Mouse (Mus musculus) kidney, adult 9 months (tissue): ENCODE results near the gene Stx12.
"Not testable (repeated sequence)": the region's sequence is repeated elsewhere in the genome, so short reads cannot be mapped to it uniquely, and the experiment has no call there.

Experiments used
- DNase-seq: peaks from one replicate; pipeline ENCODE4 v3.0.0; 2022

Stx12 gene

DNA sequence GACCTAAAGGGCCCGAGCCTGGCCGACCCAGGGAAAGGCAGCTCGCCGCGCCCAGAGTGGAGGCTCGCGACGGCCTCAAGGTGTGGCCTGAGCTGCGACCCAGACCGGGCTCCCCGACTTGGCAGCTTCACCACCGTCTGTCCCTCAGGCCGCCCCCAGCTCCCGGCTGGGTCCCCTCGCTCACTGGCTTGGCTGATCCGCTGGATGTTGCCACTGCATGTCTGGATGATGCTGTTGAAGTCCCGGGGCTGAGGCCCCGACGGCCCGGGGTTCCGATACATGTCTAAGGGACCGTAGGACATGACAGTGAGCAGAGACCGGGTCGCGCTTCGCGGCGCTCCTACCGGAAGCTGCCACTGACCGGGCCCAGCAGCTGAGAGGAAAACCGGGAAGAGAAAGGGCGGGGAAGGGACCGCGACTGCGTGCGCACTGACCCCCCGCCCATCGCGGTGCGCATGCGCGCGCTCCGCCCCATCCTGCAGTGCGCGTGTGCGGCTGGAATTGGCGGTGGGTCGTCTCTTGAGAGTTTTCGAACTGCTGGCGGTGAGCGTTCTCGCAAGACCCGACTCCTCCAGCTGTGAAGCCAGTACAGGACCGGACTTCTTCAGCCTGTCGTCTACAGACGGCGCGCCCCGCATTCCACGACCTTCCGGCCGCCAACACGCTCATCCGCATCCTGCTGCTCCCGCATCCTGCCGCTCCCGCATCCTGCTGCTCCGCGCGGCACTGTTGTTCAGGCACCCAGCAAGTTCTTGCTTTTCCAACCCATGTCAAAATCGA is at the start of gene Stx12:
Gene Stx12, minus strand, starts transcription at position 446 of the 780 bp plus-strand sequence.
- peak; percentile 91 for DNase-seq

DNA sequence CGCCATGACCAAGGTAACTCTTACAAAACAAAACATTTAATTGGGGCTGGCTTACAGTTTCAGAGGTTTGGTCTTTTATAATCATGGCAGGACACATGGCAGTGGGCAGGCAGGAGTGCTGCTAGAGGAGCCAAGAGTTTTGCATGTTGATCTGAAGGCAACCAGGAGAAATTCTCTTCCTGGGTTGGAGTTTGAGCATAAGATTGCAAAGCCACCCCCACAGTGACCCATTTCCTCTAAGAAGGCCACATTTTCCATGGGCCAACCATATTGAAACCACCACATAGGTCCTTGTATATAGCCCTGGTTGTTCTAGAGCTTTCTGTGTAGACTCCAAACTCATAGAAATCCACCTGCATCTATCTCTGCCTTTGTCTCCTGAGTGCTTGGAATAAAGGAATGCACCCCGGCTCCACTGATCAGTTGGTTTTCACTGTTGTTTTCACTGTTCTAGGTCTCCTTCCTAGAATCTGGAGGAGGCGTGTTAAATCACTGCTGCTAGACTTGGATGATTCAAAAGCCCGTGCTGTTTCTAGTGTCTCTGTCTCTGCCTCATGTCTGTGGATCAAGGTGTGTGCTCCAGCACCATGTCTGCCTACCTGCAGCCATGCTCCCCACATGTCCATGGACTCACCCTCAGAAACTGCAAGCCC is 48.6 kb upstream of the Stx12 start:
- DNase-seq: no peak

DNA sequence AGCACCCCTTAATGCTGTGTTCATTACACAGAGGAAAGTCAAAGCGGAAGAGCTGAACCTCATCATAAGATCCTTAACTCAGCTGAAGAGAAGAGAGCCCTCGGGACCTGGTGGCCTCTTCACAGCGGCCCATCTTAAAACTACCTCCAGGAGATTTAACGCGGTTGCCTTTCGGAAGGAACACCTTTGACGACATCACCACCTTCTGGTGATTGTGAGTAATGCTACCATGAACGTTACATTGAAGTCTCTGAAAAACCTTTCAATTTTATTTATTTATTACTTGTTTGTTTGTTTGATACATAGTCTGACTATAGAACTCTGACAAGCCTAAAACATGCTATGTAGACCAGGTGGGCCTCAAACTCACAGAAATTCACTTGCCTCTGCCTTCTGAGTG is 46.5 kb upstream of the Stx12 start:
- peak; percentile 68 for DNase-seq

DNA sequence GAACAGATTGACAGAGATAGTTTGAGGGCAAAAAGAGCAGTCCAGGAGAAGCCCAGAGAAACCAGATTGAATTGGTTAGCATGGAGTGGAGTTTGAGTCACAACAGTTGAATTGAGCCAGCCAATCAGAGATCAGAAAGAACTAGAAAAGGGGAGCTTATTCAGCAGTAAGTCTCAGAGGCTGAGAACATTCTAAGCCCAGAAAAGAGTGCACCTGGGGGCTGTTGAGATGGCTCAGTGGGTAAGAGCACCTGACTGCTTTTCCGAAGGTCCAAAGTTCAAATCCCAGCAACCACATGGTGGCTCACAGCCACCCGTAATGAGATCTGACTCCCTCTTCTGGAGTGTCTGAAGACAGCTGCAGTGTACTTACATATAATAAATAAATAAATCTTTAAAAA is 42.2 kb upstream of the Stx12 start:
- peak; percentile 76 for DNase-seq

DNA sequence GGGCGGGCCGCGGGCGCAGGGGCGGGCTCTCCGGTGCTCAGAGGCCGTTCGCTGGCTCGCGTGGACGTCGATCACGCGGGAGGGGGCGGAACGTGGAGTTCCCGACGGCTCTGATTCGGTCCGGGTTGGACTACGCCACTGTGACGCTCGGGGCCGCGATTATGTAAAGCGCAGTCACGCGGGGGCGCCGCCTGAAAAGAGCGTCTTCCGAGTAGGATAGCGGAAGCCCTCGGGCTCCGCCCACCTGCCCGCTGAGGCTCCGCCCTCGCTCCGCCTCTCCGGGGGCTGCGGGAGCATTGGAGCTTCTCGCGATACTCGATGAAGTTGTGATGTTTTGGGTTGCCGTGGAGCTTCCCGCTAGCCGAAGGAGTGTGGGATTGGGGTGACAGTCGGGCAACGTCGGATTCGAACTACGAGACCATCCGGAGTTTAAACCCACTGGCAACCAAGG is 38.3 kb upstream of the Stx12 start, which contains the start of gene Fam76a:
Gene Fam76a, minus strand, starts transcription at position 1 of the 451 bp plus-strand sequence.
- DNase-seq: peak; percentile 100

DNA sequence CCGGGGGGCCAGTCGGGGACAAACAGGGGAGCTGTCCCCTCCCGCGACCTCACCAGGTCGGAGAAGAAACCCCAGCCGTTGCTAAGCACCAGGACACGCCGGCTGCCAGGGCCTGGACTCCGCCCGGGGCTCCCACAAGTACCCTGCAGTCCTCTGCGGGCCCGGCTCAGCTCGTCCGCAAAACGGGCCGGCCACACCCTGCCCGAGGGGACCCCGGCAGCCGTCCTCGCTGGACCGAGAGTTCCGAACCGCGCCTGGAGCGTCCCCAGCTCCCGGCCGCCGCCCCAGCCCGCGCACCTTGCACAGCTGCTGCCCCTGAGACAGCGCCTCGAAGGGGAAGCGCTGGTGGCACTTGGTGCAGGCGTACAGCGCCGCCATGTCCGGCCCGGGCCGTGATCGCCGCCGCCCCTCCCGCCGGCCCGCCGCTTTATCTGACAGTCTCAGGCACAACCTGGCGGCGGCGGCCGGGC is 37.8 kb upstream of the Stx12 start:
- no peak for DNase-seq

DNA sequence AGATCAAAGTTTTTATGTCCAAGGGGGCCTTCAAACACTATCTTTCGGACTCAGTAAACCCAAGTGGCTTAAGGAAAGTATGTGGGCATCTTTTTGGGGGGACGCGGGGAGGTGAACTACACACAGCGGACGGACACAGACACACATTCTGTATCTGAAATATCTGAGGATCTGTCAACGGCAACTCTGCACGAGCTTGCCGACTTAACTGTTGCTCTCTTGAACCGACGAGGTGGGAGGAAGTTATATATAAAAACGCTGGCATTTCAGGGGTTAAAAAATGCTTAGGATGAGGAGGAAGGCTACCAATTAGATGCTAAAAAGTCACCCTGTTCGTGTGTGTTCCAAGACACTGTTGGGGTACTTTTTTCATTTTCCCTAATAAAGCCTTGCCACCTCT is 37.2 kb upstream of the Stx12 start:
- DNase-seq: no peak

DNA sequence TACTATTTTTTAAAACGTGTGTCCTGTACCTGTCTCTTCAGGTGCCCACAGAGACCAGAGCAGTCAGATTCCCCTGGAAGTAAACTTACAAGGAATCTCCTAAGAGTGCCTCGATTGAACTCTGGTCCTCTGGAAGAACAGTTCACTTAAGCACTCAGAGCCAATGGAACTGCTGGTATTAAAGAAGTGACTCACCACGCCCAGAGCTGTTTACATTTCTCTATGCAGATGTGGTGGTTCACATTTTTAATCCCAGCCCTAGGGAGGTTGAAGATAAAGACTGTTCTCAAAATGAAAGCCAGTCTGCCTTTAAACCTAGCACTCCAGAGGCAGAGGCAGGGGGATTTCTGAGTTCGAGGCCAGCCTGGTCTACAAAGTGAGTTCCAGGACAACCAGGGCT is 35.9 kb upstream of the Stx12 start:
- no peak for DNase-seq

DNA sequence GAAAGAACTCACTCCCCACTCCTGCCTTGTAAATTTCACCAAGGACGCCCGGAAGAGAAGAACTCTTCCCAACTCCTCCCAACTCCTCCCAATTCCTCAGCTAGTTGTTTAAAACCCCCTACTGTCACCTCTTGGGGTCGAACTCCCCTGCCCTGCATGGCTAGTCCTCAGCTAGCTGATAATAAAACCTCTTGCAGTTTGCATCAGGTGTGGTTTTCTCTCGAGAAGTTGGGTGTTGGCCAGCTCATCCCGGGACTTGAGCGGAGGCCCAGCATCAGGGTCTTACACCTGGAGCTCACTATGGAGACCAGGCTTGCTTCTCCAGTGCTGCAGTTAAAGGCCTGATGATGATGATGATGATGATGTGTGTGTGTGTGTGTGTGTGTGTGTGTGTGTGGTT is 34.2 kb upstream of the Stx12 start:
- not testable (repeated sequence) for DNase-seq

DNA sequence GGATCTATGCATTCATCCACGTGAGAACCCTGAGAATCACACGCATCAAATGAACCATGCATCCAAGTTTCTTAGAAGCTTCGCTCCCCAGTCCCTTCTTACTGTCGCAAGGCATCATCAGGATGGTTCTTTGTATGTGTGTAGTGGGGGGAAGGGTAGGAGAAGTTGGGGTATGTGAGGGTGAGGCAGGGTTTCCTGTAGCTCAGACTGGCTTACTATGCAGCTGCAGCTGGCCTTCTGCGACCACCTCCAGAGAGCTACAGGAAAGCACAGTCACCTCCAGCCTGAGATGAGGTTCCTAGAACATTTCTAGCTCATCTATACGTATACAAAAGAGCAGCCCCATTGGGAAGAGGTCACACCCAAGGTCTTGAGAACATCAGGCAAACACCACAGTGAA is 27.8 kb upstream of the Stx12 start:
- DNase-seq: no peak

DNA sequence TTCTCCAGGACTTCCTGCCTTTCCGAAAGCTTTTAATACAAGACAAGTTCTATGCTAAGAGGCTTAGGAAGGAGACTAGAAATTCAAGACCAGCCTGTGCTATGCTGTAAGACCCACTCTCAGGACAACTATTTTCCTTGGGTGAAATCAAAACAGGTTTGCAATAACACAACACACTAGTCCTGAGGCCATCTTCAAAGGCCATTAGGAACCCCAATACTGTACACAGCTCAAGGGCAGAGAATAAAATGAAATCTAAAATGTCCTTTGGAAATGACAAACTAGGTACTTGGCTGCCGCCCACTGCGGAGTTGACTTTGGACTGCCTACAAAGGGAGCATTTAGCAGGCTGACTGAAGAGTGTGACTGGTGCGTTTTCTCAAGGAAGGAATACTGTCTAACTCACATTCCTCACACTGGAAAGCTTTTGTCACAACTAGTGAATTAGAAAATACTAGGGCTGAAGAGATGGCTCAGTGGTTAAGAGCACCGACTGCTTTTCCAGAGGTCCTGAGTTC is 21.6 kb upstream of the Stx12 start:
- peak; percentile 81 for DNase-seq

DNA sequence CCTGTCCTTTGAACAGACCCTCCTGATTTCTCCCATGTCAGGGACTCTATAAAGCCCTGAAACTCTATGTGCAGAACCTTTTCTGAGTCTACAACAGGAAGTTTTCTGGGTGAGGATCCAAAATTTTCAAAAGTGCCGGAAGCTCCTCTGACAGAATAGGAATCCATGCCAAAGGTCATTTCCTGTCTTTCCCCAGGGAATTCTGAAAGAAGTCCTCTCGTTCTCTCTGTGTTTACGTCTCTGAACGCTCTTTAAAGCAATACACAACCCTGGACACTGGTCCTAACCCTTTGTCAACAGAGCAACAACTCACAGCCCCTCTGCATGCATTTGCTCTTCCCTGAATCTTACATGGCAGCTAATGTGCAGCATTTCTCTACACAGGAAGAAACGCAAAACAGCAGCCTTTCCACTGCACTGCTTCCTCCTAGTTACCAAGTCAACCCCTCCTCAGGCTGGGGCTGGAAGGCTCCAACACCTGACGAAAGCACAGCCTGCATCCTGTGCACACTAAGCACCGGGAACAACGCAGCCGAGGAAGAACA is 20.5 kb upstream of the Stx12 start:
- DNase-seq: peak; percentile 74

DNA sequence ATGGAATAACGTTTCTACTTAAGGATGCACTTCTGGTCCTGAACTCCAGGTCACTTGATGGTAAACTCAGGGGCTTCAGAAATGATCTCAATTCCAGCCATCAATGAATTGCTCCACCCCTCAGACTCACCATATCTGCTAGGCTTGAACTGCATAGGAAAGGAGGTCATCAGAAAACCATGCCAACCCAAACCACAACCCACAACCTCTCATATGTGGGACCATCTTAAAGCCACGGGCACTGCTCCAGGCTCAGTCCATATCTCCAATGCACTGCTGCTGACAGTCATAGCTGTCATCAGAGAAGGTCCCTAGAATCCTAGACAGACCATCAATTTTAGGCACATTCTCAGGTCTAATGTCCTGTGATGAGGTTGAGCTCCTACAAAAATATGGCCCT is 19.8 kb upstream of the Stx12 start:
- no peak for DNase-seq

DNA sequence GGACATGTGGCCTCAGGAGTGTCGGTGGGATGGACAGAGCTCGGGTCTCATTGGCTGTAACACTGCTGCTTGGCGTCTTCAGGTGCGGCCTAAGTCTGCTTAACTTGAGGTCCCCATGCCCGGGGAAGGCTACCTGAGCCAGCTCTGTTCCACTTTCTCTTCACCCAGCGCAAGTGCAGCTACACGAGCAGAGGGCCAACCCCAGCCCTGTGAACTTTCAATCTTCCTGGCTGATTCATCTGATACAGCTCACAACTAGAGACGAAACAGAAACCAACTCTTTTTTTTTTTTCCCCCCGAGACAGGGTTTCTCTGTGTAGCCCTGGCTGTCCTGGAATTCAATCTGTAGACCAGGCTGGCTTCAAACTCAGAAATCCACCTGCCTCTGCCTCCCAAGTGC is 13.9 kb upstream of the Stx12 start:
- no peak for DNase-seq

DNA sequence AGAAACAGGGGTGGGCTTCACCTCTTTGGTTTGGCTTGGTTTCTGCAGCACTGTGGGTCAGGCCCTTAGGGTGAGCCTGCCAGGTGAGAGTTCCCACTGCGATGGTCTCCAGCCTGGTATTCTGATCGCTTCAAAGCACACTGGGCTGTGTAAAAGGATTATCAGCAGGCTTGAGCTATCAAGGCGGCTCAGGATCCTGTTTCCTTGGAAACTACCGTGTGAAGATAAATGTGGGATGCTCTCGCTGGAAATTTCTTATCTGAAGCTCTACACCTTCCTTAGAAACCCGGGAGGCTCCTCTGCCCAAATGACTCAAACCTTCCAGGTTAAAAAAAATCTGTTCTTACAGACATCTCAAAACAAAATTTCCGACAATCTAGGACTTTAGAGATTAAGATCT is 10.1 kb upstream of the Stx12 start:
- no peak for DNase-seq

DNA sequence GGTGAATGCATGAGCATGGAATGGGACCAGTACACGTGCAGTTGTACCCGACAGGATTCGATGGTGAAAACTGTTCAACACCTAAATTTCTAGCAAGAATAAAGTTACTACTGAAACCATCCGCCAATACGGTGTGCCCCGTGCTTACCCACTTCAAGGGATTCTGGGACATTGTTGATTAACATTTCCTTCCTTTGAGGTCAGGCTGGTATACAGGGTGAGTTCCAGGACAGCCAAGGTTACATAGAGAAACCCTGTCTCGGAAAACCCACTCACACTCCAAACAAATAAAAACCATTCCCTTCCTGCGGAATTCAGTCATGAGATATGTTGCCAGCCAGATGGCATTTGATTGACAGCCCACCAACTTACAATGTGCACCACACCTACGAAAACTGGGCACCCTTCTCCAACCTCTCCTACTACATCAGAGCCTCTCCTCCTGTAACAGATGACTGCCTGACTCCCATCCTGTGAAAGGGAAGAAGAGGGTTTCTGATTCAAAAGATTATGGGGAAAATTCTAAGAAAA is 600 bp upstream of the Stx12 start:
- DNase-seq: no peak

DNA sequence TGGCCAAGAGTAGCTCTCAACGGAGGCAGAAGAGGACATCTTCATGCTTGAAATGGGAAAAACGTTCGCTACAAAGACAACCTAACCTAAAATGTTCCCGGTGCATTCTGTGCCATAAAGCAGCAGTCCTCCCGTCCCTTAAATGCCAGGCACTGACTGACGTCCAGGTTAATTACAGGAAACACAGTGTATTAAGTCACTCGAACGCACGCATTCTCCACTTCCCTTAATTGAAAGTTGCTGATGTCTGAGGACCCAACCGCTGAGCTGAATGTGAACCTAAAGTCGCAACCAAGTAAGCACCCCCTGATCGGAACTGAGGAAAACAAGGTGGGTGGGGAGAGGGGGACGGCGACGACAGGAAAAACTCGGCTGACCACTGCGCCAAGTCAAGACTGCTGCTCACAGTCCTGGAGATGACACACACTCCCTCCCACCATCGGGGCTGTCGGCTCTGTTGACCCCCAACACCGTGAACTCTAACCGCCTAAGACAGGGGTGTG is 697 bp downstream of the Stx12 start:
- no peak for DNase-seq

DNA sequence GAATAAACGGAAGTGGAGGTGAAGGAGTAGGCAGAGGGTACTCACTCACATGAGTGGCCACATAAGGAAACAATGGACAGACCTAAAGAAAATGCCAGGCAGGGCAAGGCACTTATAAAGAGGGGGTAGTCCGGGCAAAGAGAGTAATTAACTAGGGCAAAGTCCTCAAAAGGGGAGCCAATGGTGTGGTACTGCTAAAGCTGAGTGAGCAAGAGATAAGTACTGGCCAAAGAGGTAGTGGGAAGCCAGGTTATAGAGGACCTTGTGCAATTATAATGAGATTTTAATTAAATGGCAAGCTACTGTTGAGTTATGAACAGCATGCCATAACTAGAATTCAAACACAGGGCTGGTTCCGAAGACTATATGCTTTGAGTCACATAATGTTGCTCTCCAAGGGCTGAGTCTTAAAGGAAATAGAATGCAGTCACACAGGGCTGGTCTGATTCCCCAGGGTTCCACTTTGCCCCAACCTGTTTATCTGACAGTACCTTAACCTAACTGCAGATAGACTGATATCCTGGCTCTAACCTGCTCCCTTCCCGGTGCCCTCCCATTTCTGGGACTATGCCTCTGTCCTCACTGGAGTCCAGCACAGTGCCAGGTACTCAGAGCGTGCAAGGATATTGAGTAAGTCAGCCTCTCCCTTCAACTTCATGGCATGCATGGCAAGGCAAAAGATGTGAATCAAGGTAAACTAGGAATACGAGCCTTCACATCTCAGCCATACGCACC is 9.8 kb downstream of the Stx12 start:
- DNase-seq: peak; percentile 23

DNA sequence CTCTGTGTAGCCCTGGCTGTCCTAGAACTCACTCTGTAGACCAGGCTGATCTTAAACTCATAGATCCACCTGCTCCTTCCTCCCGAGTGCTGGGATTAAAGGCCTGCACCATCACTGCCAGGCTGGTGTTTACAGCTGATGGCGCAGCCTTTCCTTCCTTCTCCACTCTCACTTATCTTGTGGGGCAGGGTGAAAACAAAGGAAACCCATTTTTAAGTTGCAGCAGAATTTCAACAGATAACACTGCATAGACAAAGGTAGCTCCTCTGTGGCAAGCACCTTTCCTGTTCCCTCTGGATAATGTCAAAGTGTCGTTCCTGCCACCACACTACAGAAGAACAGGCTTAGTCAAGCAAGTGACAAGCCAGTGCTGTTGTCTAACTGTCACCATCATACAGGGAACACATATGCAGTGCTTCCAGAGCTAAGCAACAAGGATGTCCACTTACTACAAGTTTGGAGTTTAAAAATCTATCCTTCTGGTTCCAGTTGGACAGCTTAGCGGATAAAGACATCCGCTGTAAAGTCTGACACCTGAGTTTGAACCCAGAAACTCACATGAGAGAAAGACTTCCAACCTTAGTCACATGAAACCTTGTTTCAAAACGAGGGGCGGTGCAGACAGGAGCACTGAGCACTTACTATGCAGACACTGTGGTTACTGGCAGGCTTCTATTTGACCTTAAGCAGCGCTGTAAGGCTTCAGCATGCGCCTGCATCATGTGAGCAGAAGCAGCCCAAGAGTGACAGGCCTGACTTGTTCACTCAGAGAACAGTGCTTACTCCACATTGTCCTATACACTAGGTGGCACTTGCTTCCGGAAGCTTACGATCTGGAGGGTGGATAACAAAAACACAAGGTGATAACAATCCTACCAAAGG is 10.6 kb downstream of the Stx12 start:
- DNase-seq: peak; percentile 9

DNA sequence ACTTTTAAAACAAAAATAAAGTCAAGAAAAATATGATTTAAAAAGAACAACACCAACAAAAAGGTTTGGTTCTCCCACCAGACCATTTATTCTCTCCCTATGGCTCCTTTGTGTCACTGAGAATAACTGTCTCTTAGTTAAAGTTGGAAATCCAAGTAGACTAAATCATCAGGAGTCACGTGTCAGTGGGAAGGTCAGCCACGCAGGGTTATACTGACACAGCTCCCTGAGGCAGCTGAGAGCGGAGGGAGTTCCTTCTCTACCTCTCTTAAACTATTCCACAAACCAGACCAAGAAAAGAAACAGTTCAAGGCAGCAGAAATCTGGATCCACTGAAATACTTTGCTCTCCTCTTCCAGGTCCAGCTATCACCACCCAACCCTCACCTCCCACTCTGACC is 13.2 kb downstream of the Stx12 start:
- no peak for DNase-seq

DNA sequence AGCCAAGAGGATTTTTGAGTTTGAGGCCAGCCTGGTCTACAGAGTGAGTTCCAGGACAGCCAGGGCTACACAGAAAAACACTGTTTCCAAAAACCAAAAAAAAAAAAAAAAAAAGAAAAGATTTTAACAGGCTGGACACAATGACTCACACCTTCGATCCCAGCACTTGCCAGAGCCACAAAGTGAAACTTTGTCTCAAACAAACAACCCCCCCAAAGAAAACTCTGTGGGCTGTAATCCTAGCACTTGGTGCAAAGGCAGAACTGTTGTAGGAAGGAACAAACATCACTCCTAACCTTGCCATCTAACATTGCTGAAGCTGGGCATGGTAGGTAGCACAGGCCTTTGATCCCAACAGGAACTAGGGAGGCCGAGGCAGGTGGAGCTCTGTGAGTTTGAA is 19.5 kb downstream of the Stx12 start:
- no peak for DNase-seq

DNA sequence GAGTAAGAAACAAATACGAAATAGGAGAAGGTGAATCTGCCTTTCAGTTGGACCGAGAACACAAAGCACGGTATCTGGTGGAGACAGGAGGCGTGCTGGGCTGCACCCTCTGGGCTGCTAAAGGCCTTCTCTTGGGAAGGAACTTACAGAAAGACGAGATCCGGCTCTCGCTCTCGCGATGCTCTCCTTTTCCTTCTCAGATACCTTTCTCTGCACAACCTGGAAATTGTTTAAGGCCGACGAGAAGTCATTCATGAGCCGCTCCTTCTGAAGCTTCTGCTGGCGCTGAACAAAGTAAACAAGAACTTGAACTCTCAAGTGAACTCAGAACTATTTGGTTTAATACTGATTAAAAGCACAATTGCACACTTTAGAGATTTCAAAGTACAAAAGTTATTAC is 21.3 kb downstream of the Stx12 start:
- DNase-seq: no peak
